Mouse (Mus musculus) MEL (cell line): Measurements from ENCODE around the gene Tnip3. TPM values are rescaled to one million over a fixed set of nuclear protein-coding genes. Genes with fewer than 3 reads are reported as not detected.

Source experiments
- DNase-seq: peaks from one replicate; pipeline ENCODE4 v3.0.0; 2011; ENCODE audit warnings: low read depth, low spot score
- H3K27ac ChIP-seq: 2 replicates; pipeline ENCODE4 v1.5.1; 2012; ENCODE audit warnings: low read depth, mild to moderate bottlenecking, control low read depth, low read length, moderate library complexity; ENCODE audit not compliant: control insufficient read depth
- H3K27me3 ChIP-seq, 2 experiments: fragments of 150-350 bp in 1 of 2; sonication (generic) in 1 of 2; 2 replicates each; pipeline ENCODE4 v1.6.1; 2012; ENCODE audit warnings: low read length in 2 of 2, mild to moderate bottlenecking in 2 of 2, improper control_type of control experiment in 1 of 2, moderate library complexity in 1 of 2; ENCODE audit not compliant: insufficient read depth in 2 of 2, control insufficient read depth in 1 of 2
- H3K36me3 ChIP-seq, 2 experiments: 2 replicates each; pipeline ENCODE4 v1.6.1; 2012 to 2014; ENCODE audit warnings: low read length in 2 of 2, improper control_type of control experiment in 1 of 2, inconsistent platforms in 1 of 2, mild to moderate bottlenecking in 1 of 2; ENCODE audit not compliant: insufficient read depth in 2 of 2, control insufficient read depth in 1 of 2
- H3K4me1 ChIP-seq, 2 experiments: fragments of 150-350 bp in 1 of 2; sonication (generic) in 1 of 2; 2 replicates each; pipeline ENCODE4 v1.6.1; 2012; ENCODE audit warnings: low read length in 2 of 2, improper control_type of control experiment in 1 of 2, mild to moderate bottlenecking in 1 of 2; ENCODE audit not compliant: insufficient read depth in 2 of 2, control insufficient read depth in 1 of 2
- H3K4me3 ChIP-seq, 2 experiments: fragments of 150-350 bp in 1 of 2; sonication (generic) in 1 of 2; 2 replicates each; pipeline ENCODE4 v1.5.1; 2012; ENCODE audit warnings: low read depth in 2 of 2, low read length in 2 of 2, mild to moderate bottlenecking in 2 of 2, moderate library complexity in 2 of 2, control low read depth in 1 of 2, improper control_type of control experiment in 1 of 2; ENCODE audit not compliant: control insufficient read depth in 1 of 2, insufficient read depth in 1 of 2
- H3K79me2 ChIP-seq: 2 replicates; pipeline ENCODE4 v1.6.1; 2012; ENCODE audit warnings: mild to moderate bottlenecking, low read length, moderate library complexity; ENCODE audit not compliant: control insufficient read depth, poor library complexity, insufficient read depth
- H3K9ac ChIP-seq: 2 replicates; pipeline ENCODE4 v1.6.1; 2012; ENCODE audit warnings: low read depth, mild to moderate bottlenecking, control low read depth, low read length, moderate library complexity; ENCODE audit not compliant: control insufficient read depth, poor library complexity, severe bottlenecking
- H3K9me3 ChIP-seq: fragments of 150-350 bp; sonication (generic); replicated peaks from 2 replicates; pipeline ENCODE4 v1.6.1; 2012; ENCODE audit warnings: mild to moderate bottlenecking, low read length, improper control_type of control experiment, moderate library complexity; ENCODE audit not compliant: insufficient read depth
- CHD2 ChIP-seq: IDR thresholded peaks from 2 replicates; pipeline ENCODE4 v1.6.1; 2011; ENCODE audit warnings: low read length, improper control_type of control experiment
- E2F4 ChIP-seq: IDR thresholded peaks from 2 replicates; pipeline ENCODE4 v1.6.1; 2011; ENCODE audit warnings: low read depth, low read length, improper control_type of control experiment, borderline replicate concordance
- ELF1 ChIP-seq: IDR thresholded peaks from 2 replicates; pipeline ENCODE4 v1.6.1; 2014; ENCODE audit warnings: low read depth, mild to moderate bottlenecking, inconsistent platforms, low read length, improper control_type of control experiment, moderate library complexity
- EP300 ChIP-seq, 2 experiments: IDR thresholded peaks; 2 replicates each; pipeline ENCODE4 v1.6.1; 2011; ENCODE audit warnings: improper control_type of control experiment in 2 of 2, low read length in 2 of 2, low read depth in 1 of 2, mild to moderate bottlenecking in 1 of 2
- ETS1 ChIP-seq: IDR thresholded peaks from 2 replicates; pipeline ENCODE4 v1.6.1; 2012; ENCODE audit warnings: low read depth, mild to moderate bottlenecking, inconsistent platforms, low read length, improper control_type of control experiment, moderate library complexity
- MEF2A ChIP-seq: IDR thresholded peaks from 2 replicates; pipeline ENCODE4 v1.6.1; 2014; ENCODE audit warnings: low read depth, mild to moderate bottlenecking, inconsistent platforms, low read length, improper control_type of control experiment; ENCODE audit not compliant: poor library complexity, insufficient replicate concordance, severe bottlenecking; ENCODE audit errors: extremely low read depth
- MXI1 ChIP-seq: IDR thresholded peaks from 2 replicates; pipeline ENCODE4 v1.6.1; 2011; ENCODE audit warnings: mild to moderate bottlenecking, low read depth, low read length, improper control_type of control experiment
- MYB ChIP-seq: IDR thresholded peaks from 2 replicates; pipeline ENCODE4 v1.6.1; 2011; ENCODE audit warnings: mild to moderate bottlenecking, low read depth, low read length, improper control_type of control experiment
- NELFE ChIP-seq: IDR thresholded peaks from 2 replicates; pipeline ENCODE4 v1.6.1; 2011; ENCODE audit warnings: low read depth, low read length, improper control_type of control experiment
- NRF1 ChIP-seq: IDR thresholded peaks from 2 replicates; pipeline ENCODE4 v1.6.1; 2014; ENCODE audit warnings: low read depth, mild to moderate bottlenecking, inconsistent platforms, low read length, improper control_type of control experiment, moderate library complexity; ENCODE audit not compliant: poor library complexity, insufficient read depth, severe bottlenecking
- POLR2A ChIP-seq, 2 experiments: IDR thresholded peaks; 2 replicates each; pipeline ENCODE4 v1.6.1; 2011 to 2012; ENCODE audit warnings: low read length in 2 of 2, mild to moderate bottlenecking in 2 of 2, control low read depth in 1 of 2, improper control_type of control experiment in 1 of 2, low read depth in 1 of 2, moderate library complexity in 1 of 2; ENCODE audit not compliant: control insufficient read depth in 1 of 2, insufficient read depth in 1 of 2, poor library complexity in 1 of 2
- SIN3A ChIP-seq: IDR thresholded peaks from 2 replicates; pipeline ENCODE4 v1.6.1; 2012; ENCODE audit warnings: low read length, improper control_type of control experiment, inconsistent platforms
- SMC3 ChIP-seq: IDR thresholded peaks from 2 replicates; pipeline ENCODE4 v1.6.1; 2011; ENCODE audit warnings: low read depth, low read length, improper control_type of control experiment
- TAL1 ChIP-seq: IDR thresholded peaks from 2 replicates; pipeline ENCODE4 v1.6.1; 2012; ENCODE audit warnings: mild to moderate bottlenecking, inconsistent platforms, low read length, moderate library complexity, mixed read lengths
- TCF12 ChIP-seq: IDR thresholded peaks from 2 replicates; pipeline ENCODE4 v1.6.1; 2014; ENCODE audit warnings: low read depth, mild to moderate bottlenecking, inconsistent platforms, low read length, improper control_type of control experiment, moderate library complexity
- USF2 ChIP-seq, 2 experiments: IDR thresholded peaks; 2 replicates each; pipeline ENCODE4 v1.6.1; 2011 to 2012; ENCODE audit warnings: improper control_type of control experiment in 2 of 2, low read length in 2 of 2, borderline replicate concordance in 1 of 2, inconsistent platforms in 1 of 2, low read depth in 1 of 2, mild to moderate bottlenecking in 1 of 2; ENCODE audit not compliant: insufficient read depth in 1 of 2
- ZKSCAN1 ChIP-seq: IDR thresholded peaks from 2 replicates; pipeline ENCODE4 v1.6.1; 2012; ENCODE audit warnings: low read depth, mild to moderate bottlenecking, inconsistent platforms, low read length, improper control_type of control experiment, moderate library complexity
- ZNF384 ChIP-seq: IDR thresholded peaks from 2 replicates; pipeline ENCODE4 v1.6.1; 2012; ENCODE audit warnings: low read depth, mild to moderate bottlenecking, inconsistent platforms, low read length, improper control_type of control experiment
- polyA plus RNA-seq, 2 experiments: library from polyadenylated mRNA; stranded (reverse) in 1 of 2; unstranded in 1 of 2; fragments of >175 nt in 1 of 2; fragments of >200 nt in 1 of 2; gene quantifications; 2 replicates each; pipeline versions ENCODE4 v1.2.1 to v1.2.4; 2012; ENCODE audit warnings: low replicate concordance in 2 of 2, low read depth in 1 of 2; ENCODE audit not compliant: insufficient read length in 2 of 2, insufficient read depth in 1 of 2, missing spikeins in 1 of 2
- total RNA-seq: library from RNA; depleted of rRNA; stranded (reverse); fragments of 300-350 nt; gene quantifications from 2 replicates; pipeline ENCODE4 v1.2.3, GENCODE M21; 2012

Tnip3 gene
- total and polyA plus RNA-seq, 3 experiments, result 0.99 TPM; not detected in 2

DNA sequence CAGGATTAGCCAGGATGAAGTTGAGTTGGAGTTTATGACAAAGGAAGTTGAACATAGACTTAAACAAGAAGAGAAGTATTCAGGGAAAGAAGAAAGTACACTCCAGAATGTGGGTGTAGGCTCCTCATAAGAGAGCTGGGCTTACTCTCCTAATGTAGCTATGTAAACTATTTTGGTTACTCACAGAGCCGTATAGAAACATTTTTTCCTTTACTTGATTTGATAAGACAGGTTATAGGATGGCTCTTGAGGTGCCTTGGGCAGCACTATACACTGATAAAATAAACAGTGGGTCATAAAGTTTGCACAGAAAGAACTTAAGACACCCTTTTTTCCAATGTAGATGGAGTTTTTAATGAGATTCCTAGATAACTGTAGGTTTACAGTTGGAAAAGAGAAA, 70.3 kb downstream of the Tnip3 start:
- Histone ChIP-seq H3K27me3 (no peaks in the 10 kb centered on the region), H3K27ac (no peak overlapping the region), H3K9ac (no peak overlapping the region), H3K9me3 (no peaks in the 10 kb centered on the region), H3K4me1 (peaks cover 8 to 19% of the 10 kb centered on the region in 2 experiments; a peak in 3 of 4 replicates), H3K36me3 (peaks cover 0 to 19% of the 10 kb centered on the region in 2 experiments; a peak in 2 of 4 replicates), H3K79me2 (no peaks in the 10 kb centered on the region), H3K4me3 (no peak overlapping the region)
- DNase-seq, result no peak
- no peak for TF ChIP-seq NRF1
- TF ChIP-seq EP300 (IDR thresholded peaks at IDR 0.05; ENCODE audit: low read depth in 1 of 2, low read length in 2 of 2), result no peak
- no peak for TF ChIP-seq POLR2A (IDR thresholded peaks at IDR 0.05; ENCODE audit: control insufficient read depth in 1 of 2, insufficient read depth in 1 of 2, low read depth in 1 of 2, low read length in 2 of 2, poor library complexity in 1 of 2)
- no peak for TF ChIP-seq TCF12
- TF ChIP-seq MEF2A, result no peak
- no peak for TF ChIP-seq SMC3

DNA sequence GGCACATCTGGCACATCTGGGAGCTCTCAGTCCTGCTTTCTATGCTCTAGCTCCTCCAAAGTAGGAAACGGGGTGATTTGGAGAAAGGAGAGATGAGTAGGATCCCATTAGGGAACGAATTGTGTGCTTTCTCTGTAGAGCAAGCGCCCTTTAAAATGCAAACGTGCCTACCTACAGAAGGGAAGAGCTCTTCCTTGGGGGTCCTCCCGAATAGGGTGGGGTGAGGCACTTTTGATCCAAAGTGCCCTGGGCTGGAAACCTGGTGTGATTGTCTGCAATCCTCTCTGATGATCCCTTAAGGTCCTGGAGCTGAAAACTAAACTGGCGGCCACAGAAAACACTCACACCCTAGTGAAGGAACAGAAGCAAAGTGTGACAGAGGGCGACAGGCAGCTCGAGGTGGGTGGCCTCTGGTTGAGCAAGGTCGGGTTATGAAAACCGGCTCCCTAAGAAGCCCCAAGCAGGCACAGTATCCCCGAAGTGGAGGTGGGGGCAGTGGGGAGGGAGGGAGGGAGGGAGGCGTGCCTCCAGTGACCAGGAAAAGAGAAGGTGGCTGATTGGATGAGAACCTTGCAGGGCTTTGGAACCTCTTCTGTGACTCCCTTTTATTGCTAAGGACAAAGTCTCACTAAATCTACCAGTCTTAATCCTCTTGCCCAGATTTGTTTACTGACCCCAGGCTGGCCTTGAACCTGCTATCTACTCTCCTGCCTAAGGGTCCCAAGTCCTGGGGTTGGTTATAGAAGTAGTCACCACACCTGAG, 72.1 kb downstream of the Tnip3 start:
- Histone ChIP-seq H3K27ac (no peak overlapping the region), H3K9me3 (no peaks in the 10 kb centered on the region), H3K4me3 (no peak overlapping the region), H3K9ac (no peak overlapping the region), H3K27me3 (no peaks in the 10 kb centered on the region), H3K79me2 (no peaks in the 10 kb centered on the region), H3K4me1 (peaks cover 5 to 11% of the 10 kb centered on the region in 2 experiments; a peak in 3 of 4 replicates), H3K36me3 (peaks cover 0 to 13% of the 10 kb centered on the region in 2 experiments; a peak in 2 of 4 replicates)
- DNase-seq, result no peak
- TF ChIP-seq MXI1 (no peak), ZNF384 (no peak), TAL1 (no peak), ZKSCAN1 (no peak), ETS1 (no peak), EP300 (IDR thresholded peaks at IDR 0.05; ENCODE audit: low read depth in 1 of 2, low read length in 2 of 2) (no peak), USF2 (IDR thresholded peaks at IDR 0.05; ENCODE audit: borderline replicate concordance in 1 of 2, insufficient read depth in 1 of 2, low read depth in 1 of 2, low read length in 2 of 2) (no peak), MYB (no peak), NELFE (no peak), CHD2 (no peak), SIN3A (no peak), ELF1 (no peak), E2F4 (no peak)
